Mouse (Mus musculus): ENCODE results near the gene Prr11. TPM values are rescaled to one million over a fixed set of nuclear protein-coding genes. Genes with fewer than 3 reads are reported as not detected.

Gene Prr11
- polyA plus RNA-seq, 1 experiment, result 7.1 TPM

DNA sequence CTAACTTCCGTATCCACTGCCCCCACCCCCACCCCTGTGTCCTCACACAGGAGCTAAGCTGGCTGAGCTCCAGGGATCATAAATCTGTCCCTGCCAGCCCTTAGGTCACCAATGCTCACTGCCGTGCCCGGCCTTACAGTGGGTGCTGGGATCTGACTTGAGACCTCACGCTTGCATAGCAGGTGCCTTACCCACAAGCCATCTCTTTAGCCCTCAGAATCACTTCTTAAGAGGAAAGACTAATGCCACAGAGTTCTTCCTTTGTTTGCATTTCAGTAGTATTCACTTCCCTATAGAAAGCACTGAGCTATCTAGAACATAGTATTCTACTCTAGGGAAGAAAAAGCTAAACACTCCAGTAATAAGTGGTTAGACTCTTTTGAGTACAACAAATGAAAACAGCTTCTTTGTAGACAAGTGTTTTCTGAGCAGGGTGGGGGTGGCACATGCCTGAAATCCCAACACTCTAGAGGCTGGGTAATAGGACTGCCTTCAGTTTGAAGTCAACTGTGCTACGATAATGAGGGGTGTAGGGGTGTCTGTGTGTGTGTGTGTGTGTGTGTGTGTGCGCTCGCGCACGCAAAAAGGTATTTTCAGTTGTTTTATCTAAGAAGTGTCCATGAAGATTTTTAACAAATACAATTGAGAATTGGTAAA is 69.1 kb downstream of the Prr11 start:
- DNase-seq (ENCODE audit: low read depth), result no peak
- TF ChIP-seq CTCF (IDR thresholded peaks at IDR 0.05; ENCODE audit: borderline replicate concordance, extremely low read depth, insufficient read depth, insufficient read length) (no peak), POLR2A (IDR thresholded peaks at IDR 0.05; ENCODE audit: borderline replicate concordance, extremely low read depth, insufficient read depth, insufficient read length, poor library complexity, severe bottlenecking) (no peak)

Other genes starting within 250 kb of the Prr11 start
- 6.3 and 6.6 TPM in 2 replicates for gene Ypel2, start 115.0 kb downstream of the Prr11 start, polyA plus RNA-seq (2012; rRNA removed)
- gene Gdpd1, start 34.6 kb downstream of the Prr11 start, polyA plus RNA-seq (2012; rRNA removed), result 71.2 and 79.5 TPM in 2 replicates
- 19.8 and 21.4 TPM in 2 replicates for gene Smg8, start 21.9 kb downstream of the Prr11 start, polyA plus RNA-seq (2012; rRNA removed)
- gene Ska2, start 526 bp upstream of the Prr11 start, polyA plus RNA-seq (2012; rRNA removed), result 48.1 and 65.3 TPM in 2 replicates
- gene Trim37, start 18.4 kb upstream of the Prr11 start, polyA plus RNA-seq (2012; rRNA removed), result 41.8 and 63.4 TPM in 2 replicates